Mouse (Mus musculus) intestine, postnatal 0 days (tissue): ENCODE measurements at regions not wholly inside any gene's neighbourhood (a gene's known extent, or its start where the extent isn't known, plus 50 kb on each side); places are given as distances from the start of the nearest gene placed in this dataset.

ENCODE experiments used
- ATAC-seq: fragments of 200-750 bp; cut with Nextera tagmentation; 2 replicates; pipeline ENCODE4 v1.8.0; 2017; ENCODE audit warnings: mild to moderate bottlenecking, moderate TSS enrichment, moderate library complexity
- H3K27ac ChIP-seq: fragments of 300-500 bp; sonication (generic); 2 replicates; pipeline ENCODE4 v1.5.1; 2014; ENCODE audit warnings: mild to moderate bottlenecking, low read depth, low read length, moderate library complexity
- H3K27me3 ChIP-seq: fragments of 300-500 bp; sonication (generic); replicated peaks from 2 replicates; pipeline ENCODE4 v1.6.1; 2014; ENCODE audit warnings: low read length, mixed read lengths; ENCODE audit not compliant: control insufficient read depth, insufficient read depth
- H3K36me3 ChIP-seq: fragments of 300-500 bp; sonication (generic); 2 replicates; pipeline ENCODE4 v1.6.1; 2014; ENCODE audit warnings: mild to moderate bottlenecking, moderate library complexity; ENCODE audit not compliant: control insufficient read depth, insufficient read depth
- H3K4me1 ChIP-seq: fragments of 300-500 bp; sonication (generic); replicated peaks from 2 replicates; pipeline ENCODE4 v1.6.1; 2014; ENCODE audit warnings: antibody characterized with exemption, low read length, mixed read lengths; ENCODE audit not compliant: control insufficient read depth, insufficient read depth
- H3K4me2 ChIP-seq: fragments of 300-500 bp; sonication (generic); replicated peaks from 2 replicates; pipeline ENCODE4 v1.6.1; 2014; ENCODE audit warnings: low read depth, mild to moderate bottlenecking, moderate library complexity
- H3K4me3 ChIP-seq: fragments of 300-500 bp; sonication (generic); 2 replicates; pipeline ENCODE4 v1.5.1; 2014; ENCODE audit warnings: low read depth, low read length
- H3K9ac ChIP-seq: fragments of 300-500 bp; sonication (generic); 2 replicates; pipeline ENCODE4 v1.6.1; 2014; ENCODE audit warnings: mild to moderate bottlenecking, low read depth, low read length
- H3K9me3 ChIP-seq: fragments of 300-500 bp; sonication (generic); 2 replicates; pipeline ENCODE4 v1.6.1; 2016; ENCODE audit warnings: mixed run types; ENCODE audit not compliant: control insufficient read depth
- CTCF ChIP-seq: sonication (generic); IDR thresholded peaks from 2 replicates; pipeline ENCODE4 v1.5.1; 2016; ENCODE audit warnings: low read depth, mild to moderate bottlenecking, control low read depth, antibody characterized with exemption, moderate library complexity
- WGBS: fragments of 180-500 bp; shearing (Covaris S2); extraction: QIAGEN DNeasy Blood & Tissue Kit; methylation state at CpG from one replicate; pipeline ENCODE4 v1.1.7; 2014; 5-methylcytosine and 5-hydroxymethylcytosine counted together

- no peak for ATAC-seq
- 1% methylated on average over 27 of the region's 27 CpGs for WGBS
- Histone ChIP-seq H3K4me1 (no peaks in the 10 kb centered on the region), H3K9me3 (no peaks in the 10 kb centered on the region), H3K9ac (no peak overlapping the region), H3K27ac (no peak overlapping the region), H3K4me2 (no peak overlapping the region), H3K36me3 (no peaks in the 10 kb centered on the region), H3K4me3 (no peak overlapping the region), H3K27me3 (peaks cover 34% of the 10 kb centered on the region)
- no peak for TF ChIP-seq CTCF
These were observed 49.8 kb upstream of the Fcgr1 start for GRCm38 (mm10) chr3:96343471-96344120.
